Mouse (Mus musculus): ENCODE results near the gene Gm10192. TPM values are rescaled to one million over a fixed set of nuclear protein-coding genes. Genes with fewer than 3 reads are reported as not detected.

The Gm10192 gene
- not detected in 2 replicates for polyA plus RNA-seq (2012; rRNA removed)

GRCm38 (mm10) chr4:97183066-97183465 is at the start of gene Gm10192:
Gene Gm10192, minus strand, starts transcription at chr4:97183166.

